Mouse (Mus musculus): ENCODE results near the gene AL731706.2. TPM values are rescaled to one million over a fixed set of nuclear protein-coding genes. Genes with fewer than 3 reads are reported as not detected.

The AL731706.2 gene
- polyA plus RNA-seq, 1 experiment, result 21.8 TPM

DNA sequence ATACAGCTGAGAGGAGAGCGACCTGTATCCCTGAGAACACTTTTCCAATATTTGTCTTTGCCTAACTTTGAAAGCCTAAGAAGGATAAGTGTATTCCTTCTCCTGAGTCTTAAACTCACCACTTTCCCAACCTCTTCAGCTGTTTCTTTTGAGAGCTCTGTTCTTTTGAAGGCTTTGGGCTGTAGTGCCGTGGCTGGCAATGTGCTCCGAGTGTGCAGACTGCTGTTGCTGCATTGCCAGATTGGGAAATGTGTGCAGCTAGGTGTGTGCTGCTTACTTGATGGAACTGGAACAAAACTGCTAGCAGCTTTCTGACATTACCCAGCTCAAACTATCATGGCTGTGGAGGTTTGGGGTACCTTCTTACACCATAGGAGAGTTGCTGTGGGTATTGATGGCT lies 27.5 kb upstream of the AL731706.2 start:
- TF ChIP-seq POLR2A (IDR thresholded peaks at IDR 0.05; ENCODE audit: insufficient read length, low read depth), result no peak
- Histone ChIP-seq H3K4me2 (ENCODE audit: low read depth) (no peak overlapping the region), H3K27me3 (ENCODE audit: control insufficient read depth, insufficient read depth, insufficient read length) (no peaks in the 10 kb centered on the region), H3K4me3 (no peak overlapping the region), H3K36me3 (ENCODE audit: control insufficient read depth, insufficient read depth) (no peaks in the 10 kb centered on the region), H3K79me2 (ENCODE audit: control insufficient read depth, insufficient read depth) (no peaks in the 10 kb centered on the region), H3ac (ENCODE audit: control insufficient read depth, insufficient read length) (no peak overlapping the region)

DNA sequence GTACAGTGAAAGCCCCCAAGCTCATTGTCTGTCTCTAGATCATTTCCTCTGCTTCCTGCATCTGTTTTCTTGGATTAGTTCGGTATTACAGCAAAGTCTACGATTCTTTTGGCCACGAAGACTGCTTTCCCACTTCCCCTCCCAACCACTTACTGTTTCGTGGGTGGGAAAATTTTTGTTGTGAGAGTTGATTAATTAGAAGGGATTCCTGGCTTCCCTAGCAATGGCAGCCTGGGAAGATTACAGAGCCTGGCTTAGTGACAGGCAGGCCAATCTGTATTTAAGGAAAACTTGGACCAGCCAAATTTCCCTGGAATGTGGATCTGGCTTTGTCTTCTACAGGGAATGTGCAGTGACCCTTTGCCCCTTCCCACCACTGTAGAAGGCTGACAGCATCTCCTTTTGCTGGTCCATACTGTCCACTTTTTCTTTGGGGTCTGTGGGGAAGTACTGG lies 26.5 kb upstream of the AL731706.2 start:
- no peak for TF ChIP-seq POLR2A (IDR thresholded peaks at IDR 0.05; ENCODE audit: insufficient read length, low read depth)
- no peak for TF ChIP-seq MYOD1 (IDR thresholded peaks at IDR 0.05; ENCODE audit: control insufficient read depth in 1 of 3, insufficient read length in 2 of 3, low read depth in 2 of 3)
- no peak for TF ChIP-seq REST (IDR thresholded peaks at IDR 0.05; ENCODE audit: insufficient read depth, insufficient read length)
- no peak for TF ChIP-seq MAX (IDR thresholded peaks at IDR 0.05; ENCODE audit: low read depth)
- no peak for TF ChIP-seq E2F4 (IDR thresholded peaks at IDR 0.05; ENCODE audit: insufficient read depth)
- no peak for TF ChIP-seq POLR2AphosphoS2 (IDR thresholded peaks at IDR 0.05; ENCODE audit: insufficient read length, low read depth)

GRCm38 (mm10) chr2:136909298-136909697 lies 23.8 kb upstream of the AL731706.2 start:
- no peaks in the 10 kb centered on the region for H3K36me3 ChIP-seq (ENCODE audit: control insufficient read depth, insufficient read depth)
- no peak for TF ChIP-seq MAX (IDR thresholded peaks at IDR 0.05; ENCODE audit: low read depth)
- TF ChIP-seq MYOG (IDR thresholded peaks at IDR 0.05; ENCODE audit: control insufficient read depth in 1 of 3, insufficient read depth in 1 of 3, insufficient read length in 2 of 3, low read depth in 2 of 3), result no peak
- no peak for TF ChIP-seq E2F4 (IDR thresholded peaks at IDR 0.05; ENCODE audit: insufficient read depth)
- TF ChIP-seq MYOD1 (IDR thresholded peaks at IDR 0.05; ENCODE audit: control insufficient read depth in 1 of 3, insufficient read length in 2 of 3, low read depth in 2 of 3), result no peak
- TF ChIP-seq TCF12 (IDR thresholded peaks at IDR 0.05; ENCODE audit: insufficient read depth, poor library complexity, severe bottlenecking), result no peak
- no peak for TF ChIP-seq SRF (IDR thresholded peaks at IDR 0.05; ENCODE audit: control insufficient read depth, insufficient read length, low read depth)
- TF ChIP-seq USF1 (IDR thresholded peaks at IDR 0.05; ENCODE audit: low read depth), result no peak
- no peak for TF ChIP-seq REST (IDR thresholded peaks at IDR 0.05; ENCODE audit: insufficient read depth, insufficient read length)
- TF ChIP-seq POLR2AphosphoS2 (IDR thresholded peaks at IDR 0.05; ENCODE audit: insufficient read length, low read depth), result no peak
- no peak overlapping the region for H3K4me2 ChIP-seq (ENCODE audit: low read depth)
- no peaks in the 10 kb centered on the region for H3K27me3 ChIP-seq (ENCODE audit: control insufficient read depth, insufficient read depth, insufficient read length)
- H3K4me3 ChIP-seq, result no peak overlapping the region
- H3K79me2 ChIP-seq (ENCODE audit: control insufficient read depth, insufficient read depth), result no peaks in the 10 kb centered on the region
- H3ac ChIP-seq (ENCODE audit: control insufficient read depth, insufficient read length), result no peak overlapping the region

More for the DNA sequence above, 26.5 kb upstream of the AL731706.2 start:
- H3K4me3 ChIP-seq, result no peak overlapping the region
- H3K79me2 ChIP-seq (ENCODE audit: control insufficient read depth, insufficient read depth), result no peaks in the 10 kb centered on the region
- H3K36me3 ChIP-seq (ENCODE audit: control insufficient read depth, insufficient read depth), result no peaks in the 10 kb centered on the region
- no peaks in the 10 kb centered on the region for H3K27me3 ChIP-seq (ENCODE audit: control insufficient read depth, insufficient read depth, insufficient read length)
- no peak overlapping the region for H3ac ChIP-seq (ENCODE audit: control insufficient read depth, insufficient read length)
- H3K4me2 ChIP-seq (ENCODE audit: low read depth), result no peak overlapping the region

DNA sequence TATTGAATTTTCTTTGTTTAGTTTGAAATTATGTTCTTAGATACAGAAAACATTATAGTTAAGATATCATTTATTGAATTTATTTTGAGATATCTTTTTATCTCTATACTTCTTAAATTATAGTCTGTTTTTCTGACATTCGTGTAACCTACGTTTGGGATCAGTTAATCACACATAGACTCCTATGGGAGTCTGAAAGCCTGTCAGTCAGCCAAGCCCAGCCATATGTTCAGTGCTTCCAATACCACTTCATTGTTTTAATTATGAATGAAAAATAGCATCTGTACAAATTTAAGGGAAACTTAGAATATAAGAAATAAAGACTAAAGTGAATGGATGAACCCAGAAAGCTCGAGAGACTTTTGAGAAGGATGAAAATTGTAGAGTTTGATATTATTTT lies 23.1 kb upstream of the AL731706.2 start:
- no peak for TF ChIP-seq MAX (IDR thresholded peaks at IDR 0.05; ENCODE audit: low read depth)
- TF ChIP-seq MYOD1 (IDR thresholded peaks at IDR 0.05; ENCODE audit: control insufficient read depth in 1 of 3, insufficient read length in 2 of 3, low read depth in 2 of 3), result no peak
- no peak for TF ChIP-seq E2F4 (IDR thresholded peaks at IDR 0.05; ENCODE audit: insufficient read depth)
- TF ChIP-seq TCF12 (IDR thresholded peaks at IDR 0.05; ENCODE audit: insufficient read depth, poor library complexity, severe bottlenecking), result no peak
- TF ChIP-seq POLR2A (IDR thresholded peaks at IDR 0.05; ENCODE audit: insufficient read length, low read depth), result no peak
- H3K79me2 ChIP-seq (ENCODE audit: control insufficient read depth, insufficient read depth), result no peaks in the 10 kb centered on the region
- H3K27me3 ChIP-seq (ENCODE audit: control insufficient read depth, insufficient read depth, insufficient read length), result no peaks in the 10 kb centered on the region
- H3K4me3 ChIP-seq, result no peak overlapping the region
- no peak overlapping the region for H3ac ChIP-seq (ENCODE audit: control insufficient read depth, insufficient read length)
- H3K36me3 ChIP-seq (ENCODE audit: control insufficient read depth, insufficient read depth), result no peaks in the 10 kb centered on the region
- H3K4me2 ChIP-seq (ENCODE audit: low read depth), result no peak overlapping the region

DNA sequence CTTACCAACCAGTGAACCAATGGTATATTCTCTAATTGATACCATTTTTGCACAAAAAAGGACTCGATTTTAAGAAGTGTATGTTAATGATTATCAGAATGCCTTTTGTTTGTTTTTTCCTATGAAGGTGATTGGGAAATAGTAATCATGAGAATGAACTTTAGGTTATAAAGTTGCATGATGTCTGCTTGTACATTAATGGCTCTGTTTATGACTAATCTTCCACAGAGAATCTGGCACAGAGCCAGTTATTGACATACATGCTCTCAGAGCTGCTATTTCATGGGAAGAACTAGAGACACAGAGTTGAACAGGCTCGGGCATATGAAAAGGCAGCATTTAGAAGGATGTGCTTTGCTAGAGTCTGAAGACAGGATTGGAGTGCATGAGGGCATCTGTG lies 10.7 kb upstream of the AL731706.2 start:
- H3K79me2 ChIP-seq (ENCODE audit: control insufficient read depth, insufficient read depth), result peaks cover 5% of the 10 kb centered on the region
- H3K27me3 ChIP-seq (ENCODE audit: control insufficient read depth, insufficient read depth, insufficient read length), result no peaks in the 10 kb centered on the region
- no peaks in the 10 kb centered on the region for H3K36me3 ChIP-seq (ENCODE audit: control insufficient read depth, insufficient read depth)
- no peak for TF ChIP-seq TCF12 (IDR thresholded peaks at IDR 0.05; ENCODE audit: insufficient read depth, poor library complexity, severe bottlenecking)
- TF ChIP-seq TCF3 (IDR thresholded peaks at IDR 0.05; ENCODE audit: insufficient read length, low read depth), result no peak
- no peak for TF ChIP-seq POLR2A (IDR thresholded peaks at IDR 0.05; ENCODE audit: insufficient read length, low read depth)
- TF ChIP-seq POLR2AphosphoS2 (IDR thresholded peaks at IDR 0.05; ENCODE audit: insufficient read length, low read depth), result no peak
- TF ChIP-seq REST (IDR thresholded peaks at IDR 0.05; ENCODE audit: insufficient read depth, insufficient read length), result no peak
- TF ChIP-seq CEBPB (IDR thresholded peaks at IDR 0.05; ENCODE audit: insufficient read depth, poor library complexity, severe bottlenecking), result no peak
- no peak for TF ChIP-seq SRF (IDR thresholded peaks at IDR 0.05; ENCODE audit: control insufficient read depth, insufficient read length, low read depth)
- H3K4me2 ChIP-seq (ENCODE audit: low read depth), result no peak overlapping the region
- H3ac ChIP-seq (ENCODE audit: control insufficient read depth, insufficient read length), result no peak overlapping the region
- H3K4me3 ChIP-seq, result no peak overlapping the region

- H3K4me3 ChIP-seq, result no peak overlapping the region
- TF ChIP-seq TCF12 (IDR thresholded peaks at IDR 0.05; ENCODE audit: insufficient read depth, poor library complexity, severe bottlenecking), result no peak
- TF ChIP-seq TCF3 (IDR thresholded peaks at IDR 0.05; ENCODE audit: insufficient read length, low read depth), result no peak
- TF ChIP-seq MYOG (IDR thresholded peaks at IDR 0.05; ENCODE audit: control insufficient read depth in 1 of 3, insufficient read depth in 1 of 3, insufficient read length in 2 of 3, low read depth in 2 of 3), result no peak
- TF ChIP-seq CEBPB (IDR thresholded peaks at IDR 0.05; ENCODE audit: insufficient read depth, poor library complexity, severe bottlenecking), result no peak
- no peak for TF ChIP-seq MAX (IDR thresholded peaks at IDR 0.05; ENCODE audit: low read depth)
- TF ChIP-seq POLR2AphosphoS2 (IDR thresholded peaks at IDR 0.05; ENCODE audit: insufficient read length, low read depth), result no peak
- no peak for TF ChIP-seq USF1 (IDR thresholded peaks at IDR 0.05; ENCODE audit: low read depth)
- TF ChIP-seq REST (IDR thresholded peaks at IDR 0.05; ENCODE audit: insufficient read depth, insufficient read length), result no peak
- no peak for TF ChIP-seq E2F4 (IDR thresholded peaks at IDR 0.05; ENCODE audit: insufficient read depth)
- TF ChIP-seq SRF (IDR thresholded peaks at IDR 0.05; ENCODE audit: control insufficient read depth, insufficient read length, low read depth), result no peak
- TF ChIP-seq MYOD1 (IDR thresholded peaks at IDR 0.05; ENCODE audit: control insufficient read depth in 1 of 3, insufficient read length in 2 of 3, low read depth in 2 of 3), result no peak
- no peaks in the 10 kb centered on the region for H3K36me3 ChIP-seq (ENCODE audit: control insufficient read depth, insufficient read depth)
- no peaks in the 10 kb centered on the region for H3K27me3 ChIP-seq (ENCODE audit: control insufficient read depth, insufficient read depth, insufficient read length)
- no peak overlapping the region for H3K4me2 ChIP-seq (ENCODE audit: low read depth)
- peaks cover 16% of the 10 kb centered on the region for H3K79me2 ChIP-seq (ENCODE audit: control insufficient read depth, insufficient read depth)
- H3ac ChIP-seq (ENCODE audit: control insufficient read depth, insufficient read length), result no peak overlapping the region
These were observed 9.0 kb upstream of the AL731706.2 start for GRCm38 (mm10) chr2:136894494-136894893.
